Mouse (Mus musculus): Measurements from ENCODE around the gene Zfp865. TPM values are rescaled to one million over a fixed set of nuclear protein-coding genes. Genes with fewer than 3 reads are reported as not detected.
"Not testable (repeated sequence)": the region's sequence is repeated elsewhere in the genome, so short reads cannot be mapped to it uniquely, and the experiment has no call there.

Zfp865 gene
- polyA plus RNA-seq, 1 experiment from 2014 or later = 5.7 TPM

DNA sequence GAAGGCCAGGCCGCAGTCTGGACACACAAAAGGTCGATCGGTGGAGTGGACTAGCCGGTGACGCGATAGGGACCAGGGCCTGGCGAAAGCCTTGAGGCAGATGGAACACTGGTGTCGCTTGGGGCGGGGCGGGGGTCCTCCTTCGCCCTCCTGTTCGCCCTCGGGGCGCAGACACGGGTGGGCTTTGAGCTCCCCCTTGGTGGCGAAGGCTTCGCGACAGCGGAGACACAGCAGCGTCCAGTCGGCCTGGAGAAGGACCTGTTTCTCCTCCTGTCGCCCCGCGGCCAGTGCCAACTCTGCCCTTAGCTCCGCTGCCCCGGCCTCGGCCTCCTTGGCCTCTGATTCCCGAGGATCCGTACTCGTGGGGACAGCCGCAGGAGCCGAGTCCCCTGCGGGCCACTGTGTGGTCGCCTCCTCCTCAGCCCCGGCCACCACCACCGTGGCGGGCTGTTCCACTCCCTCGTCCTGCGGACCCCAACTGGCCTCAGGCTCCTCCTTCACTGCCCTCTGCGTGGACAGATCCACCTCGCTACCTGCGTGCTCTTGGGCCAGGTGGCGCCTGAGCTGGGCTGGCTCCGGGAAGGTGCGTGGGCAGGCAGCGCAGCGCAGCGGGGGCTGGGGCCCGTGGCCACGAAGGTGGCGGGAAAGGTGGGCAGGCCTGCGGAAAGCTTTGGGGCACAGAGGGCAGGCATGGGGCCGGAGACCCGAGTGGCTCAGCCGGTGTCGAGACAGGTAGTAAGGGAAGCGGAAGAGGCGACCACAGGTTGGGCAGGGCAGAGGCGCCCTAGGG, 26.0 kb upstream of the Zfp865 start:
- Histone ChIP-seq H3K27ac (ENCODE audit: low read length) (no peak overlapping the region), H3K9me3 (ENCODE audit: control insufficient read depth, low read length) (0 out of 2 replicates have a peak, but pooled peaks cover 2% of the 10 kb centered on the region), H3K27me3 (ENCODE audit: control insufficient read depth, insufficient read depth, low read depth, low read length) (no peaks in the 10 kb centered on the region; the same call in 1 of the 2 replicates), H3K4me1 (replicated peaks; ENCODE audit: control insufficient read depth, insufficient read depth, low read length) (peaks cover 16% of the 10 kb centered on the region; the same call in 1 of the 2 replicates), H3K9ac (ENCODE audit: low read length) (0 out of 2 replicates have a peak overlapping the region, but pooled peaks have one; percentile 79), H3K4me3 (ENCODE audit: low read length) (no peak overlapping the region), H3K36me3 (ENCODE audit: control insufficient read depth, insufficient read depth, low read length) (peaks cover 21% of the 10 kb centered on the region), H3K4me2 (ENCODE audit: low read depth, low read length) (peak overlapping the region; percentile 60; the same call in 1 of the 2 replicates)
- 55% methylated on average over 57 of the region's 59 CpGs for WGBS
- no peak for ATAC-seq (ENCODE audit: low read depth)

DNA sequence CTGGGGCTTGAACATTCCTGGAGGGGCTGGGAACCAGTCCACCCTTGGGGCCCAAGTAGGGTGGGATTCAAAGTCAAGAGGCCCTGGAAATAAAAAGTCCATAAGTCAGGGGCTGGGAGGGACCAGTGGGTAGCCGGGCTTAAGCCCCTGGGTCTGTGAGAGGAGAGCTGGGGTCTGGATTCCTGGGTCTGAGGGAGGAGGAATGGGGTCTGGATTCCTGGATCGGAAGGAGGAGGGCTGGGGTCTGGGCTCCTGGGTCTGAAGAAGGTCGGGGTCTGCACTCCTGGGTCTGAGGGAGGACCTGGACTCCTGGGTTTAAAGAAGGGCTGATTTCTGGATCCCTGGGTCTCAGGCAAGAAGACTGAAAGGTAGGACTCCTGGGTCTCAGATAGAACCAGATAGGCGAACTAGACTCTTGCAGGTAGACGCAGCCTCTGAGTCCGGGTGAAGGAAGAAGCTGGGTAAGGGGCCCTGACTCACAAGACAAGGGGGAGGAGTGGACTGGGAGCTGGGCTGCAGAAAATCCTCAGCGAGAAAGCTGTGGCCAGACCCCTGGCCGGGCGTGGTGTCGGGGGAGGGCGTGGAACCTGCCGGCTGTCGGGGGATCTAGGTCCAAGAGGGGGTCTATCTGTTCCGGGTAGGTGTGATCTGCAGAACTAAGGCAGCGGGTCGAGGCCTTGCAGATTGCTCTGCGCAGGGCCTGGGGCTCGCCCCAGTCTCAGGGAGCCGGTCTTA, 24.7 kb upstream of the Zfp865 start:
- no peaks in the 10 kb centered on the region; the same call in 1 of the 2 replicates for H3K27me3 ChIP-seq (ENCODE audit: control insufficient read depth, insufficient read depth, low read depth, low read length)
- H3K4me2 ChIP-seq (ENCODE audit: low read depth, low read length) = peak overlapping the region; percentile 60
- peaks cover 21% of the 10 kb centered on the region for H3K36me3 ChIP-seq (ENCODE audit: control insufficient read depth, insufficient read depth, low read length)
- peaks cover 16% of the 10 kb centered on the region; the same call in 1 of the 2 replicates for H3K4me1 ChIP-seq (replicated peaks; ENCODE audit: control insufficient read depth, insufficient read depth, low read length)
- 0 out of 2 replicates have a peak, but pooled peaks cover 2% of the 10 kb centered on the region for H3K9me3 ChIP-seq (ENCODE audit: control insufficient read depth, low read length)
- peak overlapping the region; percentile 79 for H3K9ac ChIP-seq (ENCODE audit: low read length)
- WGBS = 6% methylated on average over 18 of the region's 19 CpGs
- peak overlapping the region; percentile 80 for H3K4me3 ChIP-seq (ENCODE audit: low read length)
- ATAC-seq (ENCODE audit: low read depth) = peak; percentile 46
- H3K27ac ChIP-seq (ENCODE audit: low read length) = peak overlapping the region; percentile 40

DNA sequence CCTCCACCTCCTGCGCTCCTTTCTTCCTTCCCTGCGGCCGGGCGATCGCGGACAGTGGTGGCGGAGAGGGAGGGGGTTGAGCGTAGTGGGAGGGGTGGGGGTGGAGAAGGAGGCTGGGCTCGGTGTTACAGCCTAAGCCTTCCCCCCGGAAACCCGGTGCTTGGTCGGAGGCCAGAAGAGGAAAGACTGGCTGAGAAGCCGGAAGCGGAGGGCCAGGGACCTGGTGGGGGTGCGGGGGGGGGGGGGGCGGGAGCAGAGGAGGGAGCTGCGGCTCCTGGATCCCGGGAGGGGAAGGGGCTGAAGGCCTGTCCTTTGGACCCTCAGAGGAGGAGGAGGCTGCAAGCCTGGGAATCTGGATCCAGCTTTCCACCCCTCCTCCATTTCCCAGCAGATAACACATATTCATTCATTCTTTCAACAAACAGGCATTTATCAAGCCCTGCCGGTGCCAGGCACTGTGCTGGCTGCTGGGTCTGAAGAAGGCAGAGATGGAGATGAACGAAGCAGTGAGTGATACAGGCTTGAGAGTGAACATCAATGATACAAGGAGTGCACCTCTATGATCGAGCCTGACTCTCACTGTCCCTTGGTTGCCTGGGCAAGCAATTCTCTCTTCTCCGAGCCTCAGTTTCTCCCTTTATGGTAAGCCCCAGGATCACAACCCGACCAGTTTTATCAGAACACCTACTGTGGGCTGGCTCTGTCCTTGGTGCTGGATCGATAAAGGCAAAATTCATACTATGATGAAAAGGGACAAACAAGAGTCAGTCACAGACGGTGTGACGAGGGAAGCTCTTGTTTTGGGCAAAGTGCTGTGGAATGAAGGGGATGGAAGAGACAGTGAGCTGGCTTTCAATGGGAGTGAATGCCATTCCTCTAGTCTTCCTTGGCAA, 23.9 kb upstream of the Zfp865 start, which contains the start of gene Zfp579:
TSS of gene Zfp579 (minus strand) at position 156 of the 893 bp plus-strand sequence.
- no peaks in the 10 kb centered on the region; the same call in 1 of the 2 replicates for H3K27me3 ChIP-seq (ENCODE audit: control insufficient read depth, insufficient read depth, low read depth, low read length)
- H3K4me1 ChIP-seq (replicated peaks; ENCODE audit: control insufficient read depth, insufficient read depth, low read length) = peaks cover 16% of the 10 kb centered on the region; the same call in 1 of the 2 replicates
- H3K9ac ChIP-seq (ENCODE audit: low read length) = peak within 1 kb of the TSS; percentile 79
- peak within 1 kb of the TSS; percentile 60 for H3K4me2 ChIP-seq (ENCODE audit: low read depth, low read length)
- peak within 1 kb of the TSS; percentile 76 for H3K27ac ChIP-seq (ENCODE audit: low read length)
- WGBS = 2% methylated on average over 19 of the region's 26 CpGs
- H3K9me3 ChIP-seq (ENCODE audit: control insufficient read depth, low read length) = 0 out of 2 replicates have a peak, but pooled peaks cover 2% of the 10 kb centered on the region
- H3K4me3 ChIP-seq (ENCODE audit: low read length) = peak within 1 kb of the TSS; percentile 80
- peaks cover 21% of the 10 kb centered on the region for H3K36me3 ChIP-seq (ENCODE audit: control insufficient read depth, insufficient read depth, low read length)
- ATAC-seq (ENCODE audit: low read depth) = peak; percentile 92

DNA sequence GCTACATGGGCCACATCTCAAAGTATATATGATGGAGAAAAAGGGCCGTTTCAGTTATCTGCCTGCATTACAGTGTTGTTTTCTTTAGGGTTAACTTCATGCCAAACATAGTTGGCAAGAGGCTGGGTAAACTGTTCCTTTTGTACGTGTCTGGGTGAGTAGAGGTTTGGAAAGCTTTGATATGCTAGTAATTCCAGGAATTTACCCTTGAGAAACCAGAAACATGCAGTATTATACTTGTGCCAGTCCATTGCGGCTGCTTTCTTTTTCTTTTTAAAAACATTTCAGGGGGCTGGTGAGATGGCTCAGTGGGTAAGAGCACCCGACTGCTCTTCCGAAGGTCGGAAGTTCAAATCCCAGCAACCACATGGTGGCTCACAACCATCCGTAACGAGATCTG, 23.2 kb upstream of the Zfp865 start:
- peak; percentile 15; the same call in 1 of the 2 replicates for ATAC-seq (ENCODE audit: low read depth)
- H3K9ac ChIP-seq (ENCODE audit: low read length) = no peak overlapping the region; the same call in 1 of the 2 replicates
- peak overlapping the region; percentile 60 for H3K4me2 ChIP-seq (ENCODE audit: low read depth, low read length)
- WGBS = 42% methylated on average over 6 of the region's 8 CpGs
- 0 out of 2 replicates have a peak, but pooled peaks cover 2% of the 10 kb centered on the region for H3K9me3 ChIP-seq (ENCODE audit: control insufficient read depth, low read length)
- peaks cover 16% of the 10 kb centered on the region for H3K36me3 ChIP-seq (ENCODE audit: control insufficient read depth, insufficient read depth, low read length)
- H3K4me1 ChIP-seq (replicated peaks; ENCODE audit: control insufficient read depth, insufficient read depth, low read length) = peaks cover 16% of the 10 kb centered on the region; the same call in 1 of the 2 replicates
- no peaks in the 10 kb centered on the region; the same call in 1 of the 2 replicates for H3K27me3 ChIP-seq (ENCODE audit: control insufficient read depth, insufficient read depth, low read depth, low read length)
- peak overlapping the region; percentile 80 for H3K4me3 ChIP-seq (ENCODE audit: low read length)
- H3K27ac ChIP-seq (ENCODE audit: low read length) = no peak overlapping the region; the same call in 1 of the 2 replicates

DNA sequence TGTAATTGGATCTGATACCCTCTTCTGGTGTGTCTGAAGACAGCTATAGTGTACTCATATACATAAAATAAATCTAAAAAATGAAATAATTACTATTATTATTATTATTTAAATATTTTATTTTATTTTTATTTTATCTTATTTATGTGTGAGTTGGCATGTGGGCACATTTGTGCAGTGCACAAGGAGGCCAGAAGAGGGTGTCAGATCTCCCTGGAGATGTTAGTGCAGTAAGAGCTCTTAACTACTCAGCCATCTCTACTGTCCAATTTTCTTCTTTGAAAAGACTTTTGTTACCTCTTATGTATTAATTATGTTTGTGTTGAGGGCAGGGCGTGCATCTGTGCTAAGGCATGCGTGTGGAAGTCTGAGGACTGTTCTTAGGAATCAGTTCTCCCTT, 20.3 kb upstream of the Zfp865 start:
- ATAC-seq (ENCODE audit: low read depth) = no peak
- Histone ChIP-seq H3K4me3 (ENCODE audit: low read length) (no peak overlapping the region), H3K27me3 (ENCODE audit: control insufficient read depth, insufficient read depth, low read depth, low read length) (no peaks in the 10 kb centered on the region), H3K27ac (ENCODE audit: low read length) (no peak overlapping the region), H3K4me2 (ENCODE audit: low read depth, low read length) (no peak overlapping the region), H3K9ac (ENCODE audit: low read length) (no peak overlapping the region), H3K9me3 (ENCODE audit: control insufficient read depth, low read length) (no peaks in the 10 kb centered on the region), H3K36me3 (ENCODE audit: control insufficient read depth, insufficient read depth, low read length) (no peaks in the 10 kb centered on the region), H3K4me1 (replicated peaks; ENCODE audit: control insufficient read depth, insufficient read depth, low read length) (peaks cover 10% of the 10 kb centered on the region; the same call in 1 of the 2 replicates)
- 58% methylated on average over 2 of the region's 2 CpGs for WGBS

DNA sequence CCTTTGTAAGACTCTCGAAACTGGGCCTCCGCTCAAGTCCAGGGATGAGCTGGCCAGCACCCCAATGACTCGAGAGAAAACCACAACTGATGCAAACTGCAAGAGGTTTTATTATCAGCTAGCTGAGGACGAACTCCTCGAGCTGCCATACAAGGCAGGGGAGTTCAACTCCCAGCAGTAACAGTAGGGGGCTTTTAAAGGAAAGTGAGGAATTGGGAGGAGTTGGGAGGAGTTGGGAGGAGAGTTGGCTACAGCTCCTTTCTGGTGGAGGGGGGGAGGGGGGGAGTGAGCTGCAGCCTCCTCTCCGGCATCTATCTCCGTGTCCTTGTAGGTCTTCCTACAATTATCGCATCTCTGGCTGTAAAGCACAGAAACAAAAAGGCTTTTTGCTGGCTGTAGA, 17.3 kb upstream of the Zfp865 start:
- not testable (repeated sequence) for H3K27ac ChIP-seq (ENCODE audit: low read length); H3K27me3 ChIP-seq (ENCODE audit: control insufficient read depth, insufficient read depth, low read depth, low read length); H3K36me3 ChIP-seq (ENCODE audit: control insufficient read depth, insufficient read depth, low read length); H3K4me2 ChIP-seq (ENCODE audit: low read depth, low read length); H3K4me1 ChIP-seq (replicated peaks; ENCODE audit: control insufficient read depth, insufficient read depth, low read length); H3K4me3 ChIP-seq (ENCODE audit: low read length); H3K9ac ChIP-seq (ENCODE audit: low read length); ATAC-seq (ENCODE audit: low read depth); H3K9me3 ChIP-seq (ENCODE audit: control insufficient read depth, low read length)
- WGBS = 65% methylated on average over 8 of the region's 8 CpGs

DNA sequence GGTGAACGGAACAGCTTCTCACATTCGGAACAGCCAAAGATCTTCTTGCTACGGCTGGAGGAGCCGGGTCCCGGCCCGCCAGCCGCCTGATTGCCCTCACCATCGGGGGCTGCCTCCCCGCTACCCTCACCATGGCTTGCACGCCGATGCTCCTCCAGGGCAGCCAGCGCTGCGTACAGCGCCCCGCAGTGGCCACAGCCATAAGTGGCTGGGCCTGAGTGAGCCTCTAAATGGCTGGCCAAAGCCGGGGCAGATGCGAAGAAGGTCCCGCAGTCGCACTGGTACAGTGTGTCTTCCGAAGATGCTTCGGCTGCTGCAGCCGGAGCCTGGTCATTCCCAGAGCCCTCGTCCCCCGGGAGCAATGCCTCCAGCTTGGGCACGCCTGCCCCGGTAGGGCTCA, 11.9 kb upstream of the Zfp865 start:
- Histone ChIP-seq H3K9me3 (ENCODE audit: control insufficient read depth, low read length) (no peaks in the 10 kb centered on the region), H3K27me3 (ENCODE audit: control insufficient read depth, insufficient read depth, low read depth, low read length) (no peaks in the 10 kb centered on the region), H3K27ac (ENCODE audit: low read length) (no peak overlapping the region), H3K4me1 (replicated peaks; ENCODE audit: control insufficient read depth, insufficient read depth, low read length) (peaks cover 4% of the 10 kb centered on the region), H3K4me3 (ENCODE audit: low read length) (no peak overlapping the region), H3K4me2 (ENCODE audit: low read depth, low read length) (no peak overlapping the region), H3K36me3 (ENCODE audit: control insufficient read depth, insufficient read depth, low read length) (peaks cover 53% of the 10 kb centered on the region), H3K9ac (ENCODE audit: low read length) (no peak overlapping the region)
- no peak for ATAC-seq (ENCODE audit: low read depth)
- WGBS = 99% methylated on average over 26 of the region's 26 CpGs

DNA sequence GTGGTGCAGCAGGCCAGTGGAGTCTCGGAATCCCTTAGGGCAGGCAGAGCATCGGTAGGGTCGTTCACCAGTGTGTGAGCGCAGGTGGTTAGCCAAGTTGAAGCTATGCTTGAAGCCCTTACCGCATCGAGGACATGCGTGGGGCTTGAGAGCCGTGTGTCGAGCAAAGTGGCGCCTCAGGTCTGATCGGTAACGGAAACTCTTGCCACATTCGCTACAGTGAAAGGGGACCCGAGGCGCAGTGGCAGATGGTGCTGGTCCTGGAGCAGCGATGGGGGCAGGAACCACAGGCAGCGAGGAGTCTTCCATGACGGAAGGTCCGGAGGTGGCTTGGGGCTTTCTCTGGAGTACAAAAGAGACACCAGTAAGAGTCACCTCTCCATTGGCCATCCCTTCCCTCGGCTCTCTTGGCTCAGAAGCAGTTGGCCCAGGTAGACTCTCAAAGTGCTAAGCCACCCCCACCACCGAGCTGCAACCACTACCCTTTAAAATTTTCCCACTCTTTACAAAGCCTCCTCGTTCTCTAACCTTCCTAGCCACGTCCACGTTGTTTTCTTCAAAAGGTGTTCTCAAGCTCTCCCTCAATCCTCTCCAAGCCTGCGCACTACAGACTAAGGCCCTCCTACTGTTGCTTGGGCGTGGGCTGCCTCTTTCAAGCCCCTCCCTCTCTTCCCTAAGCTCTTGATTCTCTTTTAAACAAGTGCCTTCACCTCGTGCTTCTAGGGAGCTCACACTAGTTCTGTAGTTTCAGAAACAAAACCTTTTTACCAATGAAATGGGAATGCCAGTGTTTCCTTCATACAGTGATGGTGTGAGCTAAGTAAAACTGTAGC, 7.3 kb upstream of the Zfp865 start:
- WGBS = 85% methylated on average over 27 of the region's 27 CpGs
- Histone ChIP-seq H3K4me2 (ENCODE audit: low read depth, low read length) (peak overlapping the region; percentile 55), H3K36me3 (ENCODE audit: control insufficient read depth, insufficient read depth, low read length) (peaks cover 50% of the 10 kb centered on the region), H3K27ac (ENCODE audit: low read length) (peak overlapping the region; percentile 58), H3K9ac (ENCODE audit: low read length) (no peak overlapping the region), H3K9me3 (ENCODE audit: control insufficient read depth, low read length) (no peaks in the 10 kb centered on the region), H3K4me1 (replicated peaks; ENCODE audit: control insufficient read depth, insufficient read depth, low read length) (peaks cover 14% of the 10 kb centered on the region), H3K4me3 (ENCODE audit: low read length) (peak overlapping the region; percentile 83), H3K27me3 (ENCODE audit: control insufficient read depth, insufficient read depth, low read depth, low read length) (no peaks in the 10 kb centered on the region)
- no peak for ATAC-seq (ENCODE audit: low read depth)
